Mouse (Mus musculus) olfactory bulb, adult 2 months (tissue): ENCODE results near the gene Snx33.

Experiments
- CTCF ChIP-seq: fragments of 200-500 bp; IDR thresholded peaks from 2 replicates; pipeline ENCODE4 v1.5.1; 2012; ENCODE audit warnings: low read depth, mild to moderate bottlenecking, low read length, moderate library complexity; ENCODE audit not compliant: insufficient read depth
- POLR2A ChIP-seq: fragments of 200-500 bp; IDR thresholded peaks from 2 replicates; pipeline ENCODE4 v1.6.1; 2012; ENCODE audit warnings: mild to moderate bottlenecking, low read depth, low read length, moderate library complexity; ENCODE audit not compliant: insufficient read depth

GRCm38 (mm10) chr9:56913991-56914390 is 14.2 kb downstream of the Snx33 start:
- no peak for TF ChIP-seq POLR2A
- TF ChIP-seq CTCF, result no peak
